Mouse (Mus musculus): ENCODE measurements at regions not wholly inside any gene's neighbourhood (a gene's known extent, or its start where the extent isn't known, plus 50 kb on each side); places are given as distances from the start of the nearest gene placed in this dataset.

- Histone ChIP-seq H3K4me3 (ENCODE audit: low read depth, low read length) (no peak overlapping the region), H3K27me3 (ENCODE audit: insufficient read depth, low read length) (no peaks in the 10 kb centered on the region), H3K4me1 (ENCODE audit: insufficient read depth) (0 out of 2 replicates have a peak, but pooled peaks cover 5% of the 10 kb centered on the region), H3K27ac (ENCODE audit: low read depth, low read length) (no peak overlapping the region), H3K36me3 (ENCODE audit: insufficient read depth) (no peaks in the 10 kb centered on the region), H3K9ac (no peak overlapping the region), H3K9me3 (ENCODE audit: low read length) (no peaks in the 10 kb centered on the region), H3K4me2 (ENCODE audit: low read depth) (no peak overlapping the region)
- TF ChIP-seq CTCF (IDR thresholded peaks at IDR 0.05; ENCODE audit: low read depth): no peak
- WGBS: 75% methylated on average over 6 of the region's 6 CpGs
- ATAC-seq (no peak), DNase-seq (no peak)
Observed at GRCm38 (mm10) chr4:119018573-119018972, 57.2 kb downstream of the Lao1 start.

DNA sequence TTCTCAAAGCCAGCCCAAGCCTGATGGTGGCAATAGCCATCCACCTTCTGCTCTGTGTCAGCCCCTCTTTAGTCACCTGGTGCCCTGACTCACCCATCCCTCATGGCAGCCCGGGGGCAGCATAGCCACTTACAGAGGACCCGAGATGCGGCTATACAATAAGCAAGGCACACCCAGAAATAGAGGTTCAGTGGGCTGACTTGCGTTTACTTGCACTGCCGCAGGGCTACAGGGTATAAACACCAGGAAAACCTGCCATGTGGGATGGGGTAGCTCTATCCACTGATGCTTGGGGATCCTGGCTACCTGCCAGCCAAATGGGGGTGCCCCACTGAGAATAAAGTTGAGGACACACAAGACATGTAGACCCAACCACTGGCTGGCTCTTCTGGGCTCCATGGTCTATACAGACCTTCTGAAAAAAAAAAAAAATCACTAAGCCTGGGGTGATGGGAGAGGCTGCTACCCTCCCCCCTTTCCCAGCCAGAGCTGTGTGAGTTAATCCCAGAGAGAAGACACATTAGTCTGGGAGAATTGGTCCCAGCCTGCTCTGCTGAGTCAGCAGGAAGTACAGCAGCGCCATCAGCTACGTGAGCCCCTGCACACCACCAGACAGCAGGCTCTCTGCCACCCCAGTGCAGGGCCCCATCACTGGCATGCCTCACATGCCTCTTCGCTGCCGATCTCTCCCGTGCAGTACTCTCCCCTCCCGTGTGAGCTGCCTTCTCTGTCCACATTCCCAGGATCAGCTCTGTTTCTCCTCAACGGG is 57.8 kb downstream of the Lao1 start:
- Histone ChIP-seq H3K9ac (no peak overlapping the region), H3K36me3 (ENCODE audit: insufficient read depth) (no peaks in the 10 kb centered on the region), H3K4me1 (ENCODE audit: insufficient read depth) (0 out of 2 replicates have a peak, but pooled peaks cover 5% of the 10 kb centered on the region), H3K4me2 (ENCODE audit: low read depth) (no peak overlapping the region), H3K27ac (ENCODE audit: low read depth, low read length) (no peak overlapping the region), H3K27me3 (ENCODE audit: insufficient read depth, low read length) (no peaks in the 10 kb centered on the region), H3K9me3 (ENCODE audit: low read length) (no peaks in the 10 kb centered on the region), H3K4me3 (ENCODE audit: low read depth, low read length) (no peak overlapping the region)
- ATAC-seq (peak; percentile 64), DNase-seq (peak; percentile 27)
- WGBS: 38% methylated on average over 12 of the region's 12 CpGs
- TF ChIP-seq CTCF (IDR thresholded peaks at IDR 0.05; ENCODE audit: low read depth): no peak

DNA sequence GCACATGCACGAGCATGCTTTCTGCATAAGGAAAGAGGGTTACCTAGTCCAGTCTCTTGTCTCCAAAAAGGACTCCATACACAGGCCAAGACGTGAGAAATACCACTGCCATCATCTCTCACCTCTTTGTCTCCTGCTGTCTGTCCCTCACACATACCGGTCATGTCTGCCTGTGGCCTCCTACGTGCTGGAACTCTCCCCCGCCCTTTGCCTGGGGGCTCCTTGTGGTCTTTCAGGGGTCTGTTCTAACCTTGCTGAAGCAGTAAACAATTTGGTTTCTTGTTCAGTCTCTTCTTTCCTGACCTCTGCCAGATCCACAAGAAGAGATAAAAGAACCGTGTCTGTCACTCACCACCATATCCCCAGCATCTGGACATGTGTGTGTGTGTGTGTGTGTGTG is 61.0 kb downstream of the Lao1 start:
- Histone ChIP-seq H3K4me2 (ENCODE audit: low read depth) (no peak overlapping the region), H3K4me3 (ENCODE audit: low read depth, low read length) (no peak overlapping the region), H3K9ac (no peak overlapping the region), H3K9me3 (ENCODE audit: low read length) (no peaks in the 10 kb centered on the region), H3K27ac (ENCODE audit: low read depth, low read length) (no peak overlapping the region), H3K27me3 (ENCODE audit: insufficient read depth, low read length) (no peaks in the 10 kb centered on the region), H3K36me3 (ENCODE audit: insufficient read depth) (no peaks in the 10 kb centered on the region), H3K4me1 (ENCODE audit: insufficient read depth) (0 out of 2 replicates have a peak, but pooled peaks cover 5% of the 10 kb centered on the region)
- WGBS: 66% methylated on average over 6 of the region's 6 CpGs
- DNase-seq (no peak), ATAC-seq (no peak)
- TF ChIP-seq CTCF (IDR thresholded peaks at IDR 0.05; ENCODE audit: low read depth): no peak

DNA sequence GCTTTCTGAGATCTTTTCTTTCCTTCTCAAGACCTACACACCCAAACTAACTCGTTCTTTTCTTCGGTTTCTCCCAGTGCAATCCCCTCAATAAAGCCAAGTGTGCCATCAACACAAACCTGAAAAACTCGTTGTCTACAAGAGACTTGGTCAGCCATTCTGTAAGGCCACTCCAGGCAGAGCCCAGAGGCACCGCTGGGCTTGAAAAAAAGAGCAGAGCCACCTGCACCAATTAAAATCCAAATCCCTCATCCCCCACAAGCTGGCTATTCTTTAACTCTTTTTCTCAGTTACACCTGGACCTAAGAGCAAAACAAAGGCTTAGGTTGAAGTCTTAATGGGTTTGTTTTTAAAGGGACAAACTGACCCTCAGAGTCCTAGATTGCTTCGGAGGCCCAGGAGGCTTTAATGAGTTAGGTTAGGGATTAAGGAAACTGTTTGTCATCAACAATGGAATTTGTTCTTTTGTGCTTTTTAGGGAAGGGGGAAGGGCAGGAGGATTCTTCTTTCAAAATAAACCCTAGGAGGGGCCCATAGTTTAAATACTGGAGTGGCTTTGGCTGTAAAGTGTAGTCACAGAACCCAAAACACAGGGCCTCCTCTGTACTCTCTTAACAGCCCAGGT is 65.0 kb downstream of the Lao1 start:
- Histone ChIP-seq H3K4me3 (ENCODE audit: low read depth, low read length) (no peak overlapping the region), H3K4me1 (ENCODE audit: insufficient read depth) (no peaks in the 10 kb centered on the region; the same call in 1 of the 2 replicates), H3K27ac (ENCODE audit: low read depth, low read length) (no peak overlapping the region), H3K27me3 (ENCODE audit: insufficient read depth, low read length) (no peaks in the 10 kb centered on the region), H3K9ac (no peak overlapping the region), H3K36me3 (ENCODE audit: insufficient read depth) (no peaks in the 10 kb centered on the region), H3K4me2 (ENCODE audit: low read depth) (no peak overlapping the region), H3K9me3 (ENCODE audit: low read length) (no peaks in the 10 kb centered on the region)
- DNase-seq (no peak), ATAC-seq (no peak)
- 11% methylated on average over 5 of the region's 5 CpGs for WGBS
- no peak for TF ChIP-seq CTCF (IDR thresholded peaks at IDR 0.05; ENCODE audit: low read depth)

GRCm38 (mm10) chr4:119028208-119028821 is 66.9 kb downstream of the Lao1 start:
- WGBS: 23% methylated on average over 8 of the region's 8 CpGs
- DNase-seq (no peak), ATAC-seq (no peak)
- Histone ChIP-seq H3K27ac (ENCODE audit: low read depth, low read length) (no peak overlapping the region), H3K27me3 (ENCODE audit: insufficient read depth, low read length) (no peaks in the 10 kb centered on the region), H3K36me3 (ENCODE audit: insufficient read depth) (no peaks in the 10 kb centered on the region), H3K4me1 (ENCODE audit: insufficient read depth) (no peaks in the 10 kb centered on the region; the same call in 1 of the 2 replicates), H3K9ac (no peak overlapping the region), H3K4me2 (ENCODE audit: low read depth) (no peak overlapping the region), H3K4me3 (ENCODE audit: low read depth, low read length) (no peak overlapping the region), H3K9me3 (ENCODE audit: low read length) (no peaks in the 10 kb centered on the region)
- TF ChIP-seq CTCF (IDR thresholded peaks at IDR 0.05; ENCODE audit: low read depth): no peak

- H3K4me3 ChIP-seq (ENCODE audit: low read depth, low read length): no peak overlapping the region
- H3K9ac ChIP-seq: no peak overlapping the region
- H3K27me3 ChIP-seq (ENCODE audit: insufficient read depth, low read length): no peaks in the 10 kb centered on the region
- H3K36me3 ChIP-seq (ENCODE audit: insufficient read depth): no peaks in the 10 kb centered on the region
- 69% methylated on average over 7 of the region's 7 CpGs for WGBS
- no peak for TF ChIP-seq CTCF (IDR thresholded peaks at IDR 0.05; ENCODE audit: low read depth)
- no peak for DNase-seq
- H3K4me1 ChIP-seq (ENCODE audit: insufficient read depth): no peaks in the 10 kb centered on the region; the same call in 1 of the 2 replicates
- no peak for ATAC-seq
- no peak overlapping the region for H3K27ac ChIP-seq (ENCODE audit: low read depth, low read length)
- no peaks in the 10 kb centered on the region for H3K9me3 ChIP-seq (ENCODE audit: low read length)
- no peak overlapping the region for H3K4me2 ChIP-seq (ENCODE audit: low read depth)
Observed at GRCm38 (mm10) chr4:119029091-119029490, 67.7 kb downstream of the Lao1 start.

DNA sequence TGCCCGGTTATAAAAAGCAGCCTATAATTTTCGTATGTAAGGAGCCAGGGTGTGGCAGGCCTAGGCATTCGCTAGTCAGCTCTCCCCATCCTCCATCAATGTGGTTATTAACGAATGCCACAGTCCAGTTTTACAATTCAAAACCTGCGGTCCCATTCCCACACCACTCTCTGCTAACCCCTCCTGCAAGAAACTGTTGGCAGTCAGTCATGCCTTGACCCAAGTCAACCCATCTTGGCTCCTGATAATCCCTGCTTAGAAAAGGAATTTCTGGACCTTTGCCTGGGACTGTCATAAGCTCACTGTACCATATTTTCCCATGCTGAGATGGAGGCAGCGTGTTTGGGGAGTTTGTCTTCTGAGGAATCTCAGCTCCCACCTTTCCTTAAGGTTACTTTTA is 68.4 kb downstream of the Lao1 start:
- Histone ChIP-seq H3K4me2 (ENCODE audit: low read depth) (no peak overlapping the region), H3K27ac (ENCODE audit: low read depth, low read length) (no peak overlapping the region), H3K9ac (no peak overlapping the region), H3K27me3 (ENCODE audit: insufficient read depth, low read length) (no peaks in the 10 kb centered on the region), H3K9me3 (ENCODE audit: low read length) (no peaks in the 10 kb centered on the region), H3K36me3 (ENCODE audit: insufficient read depth) (no peaks in the 10 kb centered on the region), H3K4me1 (ENCODE audit: insufficient read depth) (no peaks in the 10 kb centered on the region; the same call in 1 of the 2 replicates), H3K4me3 (ENCODE audit: low read depth, low read length) (no peak overlapping the region)
- DNase-seq (no peak), ATAC-seq (no peak)
- no peak for TF ChIP-seq CTCF (IDR thresholded peaks at IDR 0.05; ENCODE audit: low read depth)
- 62% methylated on average over 6 of the region's 6 CpGs for WGBS
